Mouse (Mus musculus) midbrain, embryonic 10.5 days (tissue): ENCODE measurements around the gene Exo5. TPM values are rescaled to one million over a fixed set of nuclear protein-coding genes. Genes with fewer than 3 reads are reported as not detected.

Experiments used
- DNase-seq: peaks from one replicate; pipeline ENCODE4 v3.0.0-alpha.2; 2017; ENCODE audit warnings: low spot score
- H3K27ac ChIP-seq: fragments of 300-500 bp; sonication (generic); replicated peaks from 2 replicates; pipeline ENCODE4 v1.5.1; 2016; ENCODE audit warnings: mild to moderate bottlenecking
- H3K27me3 ChIP-seq: fragments of 300-500 bp; sonication (generic); 2 replicates; pipeline ENCODE4 v1.6.1; 2016; ENCODE audit warnings: low read depth, mild to moderate bottlenecking; ENCODE audit not compliant: poor library complexity, severe bottlenecking
- H3K36me3 ChIP-seq: fragments of 300-500 bp; sonication (generic); 2 replicates; pipeline ENCODE4 v1.6.1; 2016; ENCODE audit warnings: mild to moderate bottlenecking, moderate library complexity
- H3K4me1 ChIP-seq: fragments of 300-500 bp; sonication (generic); 2 replicates; pipeline ENCODE4 v1.6.1; 2016
- H3K4me3 ChIP-seq: fragments of 300-500 bp; sonication (generic); 2 replicates; pipeline ENCODE4 v1.5.1; 2016; ENCODE audit warnings: mild to moderate bottlenecking, moderate library complexity
- H3K9me3 ChIP-seq: fragments of 300-500 bp; sonication (generic); replicated peaks from 2 replicates; pipeline ENCODE4 v1.6.1; 2016; ENCODE audit warnings: mild to moderate bottlenecking
- whole genome bisulfite sequencing: fragments of 180-500 bp; shearing (Covaris S2); methylation state at CpG from one replicate; pipeline ENCODE4 v1.1.7; 2016; 5-methylcytosine and 5-hydroxymethylcytosine counted together
- polyA plus RNA-seq: library from polyadenylated mRNA; unstranded; fragments of >200 nt; fragmentation: Nextera tagmentation; extraction: Ambion mirVana; gene quantifications from 2 replicates; pipeline ENCODE4 v1.2.1, GENCODE M21; 2016

The Exo5 gene
- polyA plus RNA-seq: 36.6 and 39.0 TPM in 2 replicates

GRCm38 (mm10) chr4:120924554-120925299 is at the start of gene Exo5:
Exo5 (minus strand) TSS chr4:120925017.
- peak within 1 kb of the TSS; percentile 91 for H3K27ac ChIP-seq
- H3K4me3 ChIP-seq: peak within 1 kb of the TSS; percentile 69
- peaks cover 27% of the 10 kb centered on the region for H3K4me1 ChIP-seq
- peaks cover 36% of the 10 kb centered on the region for H3K36me3 ChIP-seq
- H3K27me3 ChIP-seq: no peaks in the 10 kb centered on the region
- WGBS: under 1% methylated on average over 33 of the region's 33 CpGs
- peak; percentile 94 for DNase-seq
- H3K9me3 ChIP-seq: peaks cover 19% of the 10 kb centered on the region; the same call in 1 of the 2 replicates

- Histone ChIP-seq H3K36me3 (peaks cover 60% of the 10 kb centered on the region), H3K27me3 (no peaks in the 10 kb centered on the region), H3K4me3 (no peak overlapping the region), H3K27ac (no peak overlapping the region), H3K9me3 (no peaks in the 10 kb centered on the region), H3K4me1 (no peaks in the 10 kb centered on the region)
- no peak for DNase-seq
- WGBS: 89% methylated on average over 8 of the region's 8 CpGs
Measured at GRCm38 (mm10) chr4:120971842-120972241, 47.0 kb upstream of the Exo5 start.

GRCm38 (mm10) chr4:120969382-120970146 is 44.7 kb upstream of the Exo5 start:
- Histone ChIP-seq H3K36me3 (peaks cover 56% of the 10 kb centered on the region), H3K27me3 (no peaks in the 10 kb centered on the region), H3K9me3 (no peaks in the 10 kb centered on the region), H3K27ac (no peak overlapping the region), H3K4me3 (no peak overlapping the region), H3K4me1 (no peaks in the 10 kb centered on the region)
- WGBS: 86% methylated on average over 5 of the region's 5 CpGs
- DNase-seq: no peak

- DNase-seq: no peak
- no peaks in the 10 kb centered on the region for H3K4me1 ChIP-seq
- H3K4me3 ChIP-seq: no peak overlapping the region
- no peaks in the 10 kb centered on the region for H3K9me3 ChIP-seq
- no peak overlapping the region for H3K27ac ChIP-seq
- WGBS: 94% methylated on average over 9 of the region's 9 CpGs
- H3K36me3 ChIP-seq: peaks cover 51% of the 10 kb centered on the region
- no peaks in the 10 kb centered on the region for H3K27me3 ChIP-seq
Measured at GRCm38 (mm10) chr4:120968486-120968885, 43.7 kb upstream of the Exo5 start.

GRCm38 (mm10) chr4:120955586-120955985 is 30.8 kb upstream of the Exo5 start:
- no peak overlapping the region for H3K27ac ChIP-seq
- WGBS: 88% methylated on average over 1 of the region's 1 CpGs
- no peaks in the 10 kb centered on the region for H3K36me3 ChIP-seq
- no peak for DNase-seq
- no peak overlapping the region for H3K4me3 ChIP-seq
- H3K27me3 ChIP-seq: no peaks in the 10 kb centered on the region
- peaks cover 22% of the 10 kb centered on the region for H3K4me1 ChIP-seq
- no peaks in the 10 kb centered on the region for H3K9me3 ChIP-seq

- H3K4me1 ChIP-seq: peaks cover 24% of the 10 kb centered on the region
- 74% methylated on average over 1 of the region's 1 CpGs for WGBS
- no peak overlapping the region; the same call in 1 of the 2 replicates for H3K27ac ChIP-seq
- no peaks in the 10 kb centered on the region for H3K36me3 ChIP-seq
- H3K27me3 ChIP-seq: no peaks in the 10 kb centered on the region
- no peak overlapping the region for H3K4me3 ChIP-seq
- no peaks in the 10 kb centered on the region for H3K9me3 ChIP-seq
- DNase-seq: no peak
Measured at GRCm38 (mm10) chr4:120953667-120954066, 28.9 kb upstream of the Exo5 start.

- Histone ChIP-seq H3K27me3 (no peaks in the 10 kb centered on the region), H3K4me3 (no peak overlapping the region), H3K36me3 (no peaks in the 10 kb centered on the region), H3K27ac (peak overlapping the region; percentile 61), H3K4me1 (peaks cover 24% of the 10 kb centered on the region), H3K9me3 (no peaks in the 10 kb centered on the region)
- 82% methylated on average over 4 of the region's 4 CpGs for WGBS
- no peak for DNase-seq
Measured at GRCm38 (mm10) chr4:120953038-120953437, 28.2 kb upstream of the Exo5 start.

- Histone ChIP-seq H3K4me1 (peaks cover 24% of the 10 kb centered on the region), H3K4me3 (peak overlapping the region; percentile 91), H3K27ac (peak overlapping the region; percentile 93), H3K27me3 (no peaks in the 10 kb centered on the region), H3K9me3 (no peaks in the 10 kb centered on the region), H3K36me3 (peaks cover 4% of the 10 kb centered on the region)
- WGBS: 55% methylated on average over 6 of the region's 6 CpGs
- no peak for DNase-seq
Measured at GRCm38 (mm10) chr4:120952163-120952562, 27.3 kb upstream of the Exo5 start.

- peak within 1 kb of the TSS; percentile 91 for H3K4me3 ChIP-seq
- peak; percentile 93 for DNase-seq
- peaks cover 10% of the 10 kb centered on the region for H3K36me3 ChIP-seq
- peak within 1 kb of the TSS; percentile 93 for H3K27ac ChIP-seq
- H3K9me3 ChIP-seq: no peaks in the 10 kb centered on the region
- H3K4me1 ChIP-seq: peaks cover 24% of the 10 kb centered on the region
- no peaks in the 10 kb centered on the region for H3K27me3 ChIP-seq
- under 1% methylated on average over 60 of the region's 60 CpGs for WGBS
Measured at GRCm38 (mm10) chr4:120951428-120951973, 26.7 kb upstream of the Exo5 start, which contains the start of gene Zfp69. Zfp69 (minus strand) TSS chr4:120951699.

GRCm38 (mm10) chr4:120950763-120951427 is 26.1 kb upstream of the Exo5 start:
- no peak for DNase-seq
- peaks cover 16% of the 10 kb centered on the region for H3K36me3 ChIP-seq
- WGBS: 10% methylated on average over 20 of the region's 20 CpGs
- H3K4me3 ChIP-seq: peak overlapping the region; percentile 91
- H3K9me3 ChIP-seq: no peaks in the 10 kb centered on the region
- peaks cover 24% of the 10 kb centered on the region for H3K4me1 ChIP-seq
- H3K27ac ChIP-seq: peak overlapping the region; percentile 93
- H3K27me3 ChIP-seq: no peaks in the 10 kb centered on the region

- no peak overlapping the region for H3K27ac ChIP-seq
- no peak overlapping the region for H3K4me3 ChIP-seq
- H3K4me1 ChIP-seq: peaks cover 24% of the 10 kb centered on the region
- DNase-seq: no peak
- WGBS: 76% methylated on average over 3 of the region's 3 CpGs
- H3K9me3 ChIP-seq: no peaks in the 10 kb centered on the region
- H3K36me3 ChIP-seq: peaks cover 31% of the 10 kb centered on the region
- no peaks in the 10 kb centered on the region for H3K27me3 ChIP-seq
Measured at GRCm38 (mm10) chr4:120948938-120949337, 24.1 kb upstream of the Exo5 start.

- Histone ChIP-seq H3K27me3 (no peaks in the 10 kb centered on the region), H3K4me1 (no peaks in the 10 kb centered on the region), H3K36me3 (peaks cover 25% of the 10 kb centered on the region), H3K4me3 (no peak overlapping the region), H3K27ac (no peak overlapping the region), H3K9me3 (peaks cover 11% of the 10 kb centered on the region)
- no peak for DNase-seq
- WGBS: 88% methylated on average over 3 of the region's 3 CpGs
Measured at GRCm38 (mm10) chr4:120935006-120935405, 10.2 kb upstream of the Exo5 start.
